Mouse (Mus musculus) hindbrain, embryonic 15.5 days (tissue): ENCODE data around the gene Ago4. TPM values are rescaled to one million over a fixed set of nuclear protein-coding genes. Genes with fewer than 3 reads are reported as not detected.

Experiments
- ATAC-seq: fragments of 200-750 bp; cut with Nextera tagmentation; 2 replicates; pipeline ENCODE4 v1.8.0; 2017; ENCODE audit warnings: low read depth, moderate number of reproducible peaks, moderate TSS enrichment; ENCODE audit not compliant: low FRiP score
- H3K27ac ChIP-seq: fragments of 300-500 bp; sonication (generic); replicated peaks from 2 replicates; pipeline ENCODE4 v1.5.1; 2015; ENCODE audit warnings: mild to moderate bottlenecking, inconsistent platforms
- H3K27me3 ChIP-seq: fragments of 300-500 bp; sonication (generic); 2 replicates; pipeline ENCODE4 v1.6.1; 2015; ENCODE audit warnings: control low read depth, inconsistent platforms
- H3K36me3 ChIP-seq: fragments of 300-500 bp; sonication (generic); 2 replicates; pipeline ENCODE4 v1.6.1; 2015; ENCODE audit warnings: control low read depth, inconsistent platforms
- H3K4me1 ChIP-seq: fragments of 300-500 bp; sonication (generic); replicated peaks from 2 replicates; pipeline ENCODE4 v1.6.1; 2015; ENCODE audit warnings: control low read depth, inconsistent platforms
- H3K4me2 ChIP-seq: fragments of 300-500 bp; sonication (generic); 2 replicates; pipeline ENCODE4 v1.6.1; 2015; ENCODE audit warnings: moderate library complexity, mild to moderate bottlenecking, inconsistent platforms
- H3K4me3 ChIP-seq: fragments of 300-500 bp; sonication (generic); 2 replicates; pipeline ENCODE4 v1.5.1; 2015; ENCODE audit warnings: mild to moderate bottlenecking, inconsistent platforms
- H3K9ac ChIP-seq: fragments of 300-500 bp; sonication (generic); 2 replicates; pipeline ENCODE4 v1.6.1; 2015; ENCODE audit warnings: inconsistent platforms
- H3K9me3 ChIP-seq: fragments of 300-500 bp; sonication (generic); 2 replicates; pipeline ENCODE4 v1.6.1; 2016; ENCODE audit warnings: control low read depth, inconsistent platforms
- WGBS: fragments of 180-500 bp; shearing (Covaris S2); methylation state at CpG from one replicate; pipeline ENCODE4 v1.1.7; 2015; 5-methylcytosine and 5-hydroxymethylcytosine counted together
- polyA plus RNA-seq: library from polyadenylated mRNA; unstranded; fragments of >200 nt; fragmentation: Nextera tagmentation; extraction: Ambion mirVana; gene quantifications from 2 replicates; pipeline ENCODE4 v1.2.1, GENCODE M21; 2015

The Ago4 gene
- polyA plus RNA-seq, 1 experiment from 2014 or later, result 7.6 TPM

GRCm38 (mm10) chr4:126486217-126486616 is 47.1 kb downstream of the Ago4 start:
- H3K9ac ChIP-seq, result no peak overlapping the region
- no peak overlapping the region for H3K4me3 ChIP-seq
- ATAC-seq, result no peak
- H3K9me3 ChIP-seq, result no peaks in the 10 kb centered on the region
- no peaks in the 10 kb centered on the region for H3K4me1 ChIP-seq
- no peak overlapping the region for H3K4me2 ChIP-seq
- peaks cover 5% of the 10 kb centered on the region for H3K36me3 ChIP-seq
- no peak overlapping the region for H3K27ac ChIP-seq
- 86% methylated on average over 1 of the region's 1 CpGs for WGBS
- no peaks in the 10 kb centered on the region for H3K27me3 ChIP-seq

GRCm38 (mm10) chr4:126485065-126485464 is 48.2 kb downstream of the Ago4 start:
- no peak overlapping the region for H3K27ac ChIP-seq
- H3K36me3 ChIP-seq, result no peaks in the 10 kb centered on the region
- no peaks in the 10 kb centered on the region for H3K4me1 ChIP-seq
- H3K4me2 ChIP-seq, result no peak overlapping the region
- H3K9ac ChIP-seq, result no peak overlapping the region
- WGBS, result 92% methylated on average over 2 of the region's 2 CpGs
- no peak for ATAC-seq
- H3K4me3 ChIP-seq, result no peak overlapping the region
- no peaks in the 10 kb centered on the region for H3K27me3 ChIP-seq
- H3K9me3 ChIP-seq, result no peaks in the 10 kb centered on the region

GRCm38 (mm10) chr4:126483874-126484273 is 49.4 kb downstream of the Ago4 start:
- no peak overlapping the region for H3K4me3 ChIP-seq
- H3K36me3 ChIP-seq, result no peaks in the 10 kb centered on the region
- no peaks in the 10 kb centered on the region for H3K27me3 ChIP-seq
- no peak overlapping the region for H3K27ac ChIP-seq
- no peaks in the 10 kb centered on the region for H3K4me1 ChIP-seq
- no peak for ATAC-seq
- H3K4me2 ChIP-seq, result no peak overlapping the region
- H3K9me3 ChIP-seq, result no peaks in the 10 kb centered on the region
- no peak overlapping the region for H3K9ac ChIP-seq
- WGBS, result 90% methylated on average over 3 of the region's 3 CpGs

DNA sequence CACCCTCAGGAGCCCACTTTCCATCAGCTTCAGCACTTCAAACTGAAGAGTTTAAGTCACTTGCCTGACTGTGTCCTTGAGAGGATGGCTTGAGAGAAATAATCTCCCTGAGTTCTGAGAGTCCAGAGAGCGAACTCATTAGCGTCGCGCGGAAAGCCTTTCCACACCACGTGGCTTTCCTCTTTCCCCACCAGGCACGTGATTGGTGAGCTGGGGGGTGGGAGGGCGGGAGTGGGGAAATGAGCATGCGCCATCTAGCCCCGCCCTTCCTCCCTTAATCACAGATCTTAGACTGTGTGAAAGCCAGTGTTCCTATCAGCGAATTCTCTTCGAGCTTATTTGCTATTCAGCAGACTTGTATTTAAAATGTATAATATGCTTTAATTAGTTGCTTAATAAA is 50.3 kb downstream of the Ago4 start:
- 75% methylated on average over 12 of the region's 12 CpGs for WGBS
- H3K9me3 ChIP-seq, result no peaks in the 10 kb centered on the region
- no peaks in the 10 kb centered on the region for H3K4me1 ChIP-seq
- no peak overlapping the region for H3K4me2 ChIP-seq
- ATAC-seq, result no peak
- no peak overlapping the region for H3K27ac ChIP-seq
- no peaks in the 10 kb centered on the region for H3K36me3 ChIP-seq
- no peaks in the 10 kb centered on the region for H3K27me3 ChIP-seq
- no peak overlapping the region for H3K9ac ChIP-seq
- H3K4me3 ChIP-seq, result no peak overlapping the region

GRCm38 (mm10) chr4:126481461-126481860 is 51.8 kb downstream of the Ago4 start:
- no peaks in the 10 kb centered on the region for H3K9me3 ChIP-seq
- H3K4me2 ChIP-seq, result no peak overlapping the region
- no peaks in the 10 kb centered on the region for H3K27me3 ChIP-seq
- H3K27ac ChIP-seq, result no peak overlapping the region
- H3K9ac ChIP-seq, result no peak overlapping the region
- no peaks in the 10 kb centered on the region for H3K4me1 ChIP-seq
- H3K4me3 ChIP-seq, result no peak overlapping the region
- no peaks in the 10 kb centered on the region for H3K36me3 ChIP-seq
- WGBS, result 91% methylated on average over 5 of the region's 5 CpGs
- ATAC-seq, result no peak

GRCm38 (mm10) chr4:126480288-126480687 is 53.0 kb downstream of the Ago4 start:
- WGBS, result 85% methylated on average over 3 of the region's 3 CpGs
- Histone ChIP-seq H3K4me2 (no peak overlapping the region), H3K9ac (no peak overlapping the region), H3K27ac (no peak overlapping the region), H3K4me3 (no peak overlapping the region), H3K36me3 (no peaks in the 10 kb centered on the region), H3K9me3 (no peaks in the 10 kb centered on the region), H3K4me1 (no peaks in the 10 kb centered on the region), H3K27me3 (no peaks in the 10 kb centered on the region)
- ATAC-seq, result no peak

DNA sequence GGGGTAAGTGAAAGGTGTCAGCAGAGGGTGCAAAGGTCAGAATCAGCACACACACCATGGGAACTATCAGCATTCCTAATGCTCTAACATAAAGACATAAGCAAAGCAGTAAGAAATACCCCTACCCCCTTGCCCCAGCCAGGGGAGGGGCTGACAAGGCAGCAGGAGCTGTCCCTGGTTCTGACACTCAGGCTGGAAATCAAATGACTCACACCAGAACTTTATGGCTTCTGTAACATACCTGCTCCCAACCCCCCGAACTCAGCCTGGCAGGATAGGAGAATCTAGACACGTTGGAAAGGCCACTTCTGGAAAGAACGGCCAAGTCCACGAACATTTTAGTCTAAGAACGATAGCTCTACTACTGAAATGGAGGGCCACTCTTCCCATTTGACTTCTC is 60.2 kb downstream of the Ago4 start:
- H3K27ac ChIP-seq, result no peak overlapping the region
- H3K36me3 ChIP-seq, result no peaks in the 10 kb centered on the region
- WGBS, result 63% methylated on average over 5 of the region's 5 CpGs
- H3K27me3 ChIP-seq, result no peaks in the 10 kb centered on the region
- H3K4me2 ChIP-seq, result no peak overlapping the region
- H3K9me3 ChIP-seq, result no peaks in the 10 kb centered on the region
- no peak for ATAC-seq
- H3K4me3 ChIP-seq, result no peak overlapping the region
- no peak overlapping the region for H3K9ac ChIP-seq
- peaks cover 7% of the 10 kb centered on the region for H3K4me1 ChIP-seq

GRCm38 (mm10) chr4:126469334-126469733 is 63.9 kb downstream of the Ago4 start:
- Histone ChIP-seq H3K4me2 (peak overlapping the region; percentile 74), H3K9me3 (no peaks in the 10 kb centered on the region), H3K27ac (peak overlapping the region; percentile 92), H3K4me3 (peak overlapping the region; percentile 66), H3K36me3 (no peaks in the 10 kb centered on the region), H3K9ac (0 out of 2 replicates have a peak overlapping the region, but pooled peaks have one; percentile 74), H3K4me1 (peaks cover 41% of the 10 kb centered on the region), H3K27me3 (no peaks in the 10 kb centered on the region)
- 62% methylated on average over 1 of the region's 1 CpGs for WGBS
- no peak for ATAC-seq

- Histone ChIP-seq H3K9ac (peak overlapping the region; percentile 74), H3K27ac (peak overlapping the region; percentile 92), H3K4me2 (peak overlapping the region; percentile 74), H3K27me3 (no peaks in the 10 kb centered on the region), H3K36me3 (no peaks in the 10 kb centered on the region), H3K4me1 (peaks cover 45% of the 10 kb centered on the region), H3K9me3 (no peaks in the 10 kb centered on the region), H3K4me3 (peak overlapping the region; percentile 66)
- ATAC-seq, result no peak
- WGBS, result 3% methylated on average over 8 of the region's 8 CpGs
Observed at GRCm38 (mm10) chr4:126468925-126469324, 64.3 kb downstream of the Ago4 start.

- peaks cover 49% of the 10 kb centered on the region for H3K4me1 ChIP-seq
- H3K9me3 ChIP-seq, result no peaks in the 10 kb centered on the region
- peak within 1 kb of the TSS; percentile 74 for H3K9ac ChIP-seq
- H3K4me3 ChIP-seq, result peak within 1 kb of the TSS; percentile 66
- under 1% methylated on average over 53 of the region's 55 CpGs for WGBS
- no peaks in the 10 kb centered on the region for H3K27me3 ChIP-seq
- no peaks in the 10 kb centered on the region for H3K36me3 ChIP-seq
- H3K27ac ChIP-seq, result peak within 1 kb of the TSS; percentile 92
- ATAC-seq, result peak; percentile 91
- H3K4me2 ChIP-seq, result peak within 1 kb of the TSS; percentile 74
Observed at GRCm38 (mm10) chr4:126468285-126468901, 64.9 kb downstream of the Ago4 start, which contains the start of gene Ago1. Gene Ago1 (minus strand): TSS chr4:126468583.

DNA sequence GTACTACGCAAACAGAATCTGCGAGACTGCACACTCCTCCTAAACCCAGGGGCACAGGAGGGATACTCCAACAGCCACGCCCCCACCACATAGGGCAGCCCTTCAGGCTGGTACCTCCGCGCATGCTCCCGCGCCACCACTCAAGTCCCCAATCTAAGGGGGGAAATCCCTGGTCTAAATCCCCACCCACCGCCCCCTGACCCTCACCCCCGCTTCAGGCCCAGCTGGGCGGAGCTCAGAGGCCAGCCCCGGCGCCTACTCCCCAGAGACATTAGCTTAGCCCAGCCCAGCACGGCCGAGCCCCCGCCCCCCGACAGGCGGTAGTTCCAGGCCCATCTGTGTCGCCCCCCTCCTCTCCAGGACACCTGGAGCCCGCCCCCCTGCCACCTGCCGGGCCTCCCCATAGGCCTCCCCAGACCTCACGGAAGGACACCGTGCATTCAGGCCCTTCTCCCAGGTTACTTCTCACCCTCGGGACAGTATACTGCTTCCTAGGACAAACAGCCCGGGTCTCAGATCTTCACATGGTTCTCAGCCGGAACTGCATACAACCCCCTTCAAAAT is 65.5 kb downstream of the Ago4 start:
- ATAC-seq, result peak; percentile 49
- peak overlapping the region; percentile 92 for H3K27ac ChIP-seq
- H3K9ac ChIP-seq, result peak overlapping the region; percentile 74
- H3K4me2 ChIP-seq, result peak overlapping the region; percentile 74
- H3K27me3 ChIP-seq, result no peaks in the 10 kb centered on the region
- peaks cover 51% of the 10 kb centered on the region for H3K4me1 ChIP-seq
- H3K4me3 ChIP-seq, result peak overlapping the region; percentile 66
- under 1% methylated on average over 23 of the region's 25 CpGs for WGBS
- H3K9me3 ChIP-seq, result no peaks in the 10 kb centered on the region
- no peaks in the 10 kb centered on the region for H3K36me3 ChIP-seq

DNA sequence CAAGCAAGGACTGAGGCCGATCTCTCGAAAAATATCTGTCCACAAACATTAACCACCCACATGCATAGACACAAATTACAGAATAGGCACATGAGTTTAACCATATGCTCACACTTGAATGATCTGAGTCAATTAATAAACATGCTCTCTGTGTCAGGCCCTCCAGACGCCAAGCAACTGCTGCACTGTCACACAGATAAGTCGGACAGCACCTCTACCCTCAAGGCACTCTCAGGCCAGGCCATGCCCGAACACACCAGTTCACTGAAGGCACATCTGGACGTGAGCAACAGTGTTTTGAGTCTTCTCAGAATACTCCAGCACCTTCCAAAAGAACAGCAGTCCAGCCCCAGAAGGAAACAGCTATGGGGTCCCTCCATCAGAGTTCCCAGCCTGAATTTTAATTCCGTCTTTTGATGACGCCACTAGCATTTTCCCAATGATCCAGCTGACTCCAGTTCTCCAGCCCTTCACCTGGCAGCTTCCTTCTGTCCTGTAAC is 67.0 kb downstream of the Ago4 start:
- Histone ChIP-seq H3K27ac (peak overlapping the region; percentile 92), H3K4me1 (peaks cover 58% of the 10 kb centered on the region), H3K4me3 (peak overlapping the region; percentile 66), H3K9ac (peak overlapping the region; percentile 31; the same call in 1 of the 2 replicates), H3K27me3 (no peaks in the 10 kb centered on the region), H3K4me2 (peak overlapping the region; percentile 74), H3K9me3 (no peaks in the 10 kb centered on the region), H3K36me3 (no peaks in the 10 kb centered on the region)
- 9% methylated on average over 8 of the region's 8 CpGs for WGBS
- no peak for ATAC-seq
